Mouse (Mus musculus) heart, embryonic 15.5 days (tissue): ENCODE measurements around the gene Ptp4a2. TPM values are rescaled to one million over a fixed set of nuclear protein-coding genes. Genes with fewer than 3 reads are reported as not detected.

ENCODE experiments used
- ATAC-seq: fragments of 200-750 bp; cut with Nextera tagmentation; replicated peaks from 2 replicates; pipeline ENCODE4 v1.8.0; 2017; ENCODE audit warnings: low read depth, moderate TSS enrichment; ENCODE audit not compliant: insufficient number of reproducible peaks, insufficient read depth, low FRiP score
- H3K27ac ChIP-seq: fragments of 300-500 bp; sonication (generic); 2 replicates; pipeline ENCODE4 v1.5.1; 2015; ENCODE audit warnings: mild to moderate bottlenecking, inconsistent platforms
- H3K27me3 ChIP-seq: fragments of 300-500 bp; sonication (generic); 2 replicates; pipeline ENCODE4 v1.6.1; 2015; ENCODE audit warnings: inconsistent platforms
- H3K36me3 ChIP-seq: fragments of 300-500 bp; sonication (generic); 2 replicates; pipeline ENCODE4 v1.6.1; 2015; ENCODE audit warnings: mild to moderate bottlenecking, inconsistent platforms
- H3K4me1 ChIP-seq: fragments of 300-500 bp; sonication (generic); replicated peaks from 2 replicates; pipeline ENCODE4 v1.6.1; 2015; ENCODE audit warnings: inconsistent platforms
- H3K4me2 ChIP-seq: fragments of 300-500 bp; sonication (generic); 2 replicates; pipeline ENCODE4 v1.6.1; 2015; ENCODE audit warnings: inconsistent platforms, mild to moderate bottlenecking, moderate library complexity
- H3K4me3 ChIP-seq: fragments of 300-500 bp; sonication (generic); 2 replicates; pipeline ENCODE4 v1.5.1; 2015; ENCODE audit warnings: mild to moderate bottlenecking, inconsistent platforms
- H3K9ac ChIP-seq: fragments of 300-500 bp; sonication (generic); 2 replicates; pipeline ENCODE4 v1.6.1; 2015; ENCODE audit warnings: mild to moderate bottlenecking, inconsistent platforms
- H3K9me3 ChIP-seq: fragments of 300-500 bp; sonication (generic); replicated peaks from 2 replicates; pipeline ENCODE4 v1.6.1; 2016; ENCODE audit warnings: inconsistent platforms
- WGBS: fragments of 180-500 bp; shearing (Covaris S2); methylation state at CpG from one replicate; pipeline ENCODE4 v1.1.7; 2015; ENCODE audit warnings: mixed read lengths; 5-methylcytosine and 5-hydroxymethylcytosine counted together
- polyA plus RNA-seq: library from polyadenylated mRNA; unstranded; fragments of >200 nt; fragmentation: Nextera tagmentation; extraction: Ambion mirVana; gene quantifications from 2 replicates; pipeline ENCODE4 v1.2.1, GENCODE M21; 2015

The Ptp4a2 gene
- polyA plus RNA-seq, 1 experiment from 2014 or later, result 442 TPM

DNA sequence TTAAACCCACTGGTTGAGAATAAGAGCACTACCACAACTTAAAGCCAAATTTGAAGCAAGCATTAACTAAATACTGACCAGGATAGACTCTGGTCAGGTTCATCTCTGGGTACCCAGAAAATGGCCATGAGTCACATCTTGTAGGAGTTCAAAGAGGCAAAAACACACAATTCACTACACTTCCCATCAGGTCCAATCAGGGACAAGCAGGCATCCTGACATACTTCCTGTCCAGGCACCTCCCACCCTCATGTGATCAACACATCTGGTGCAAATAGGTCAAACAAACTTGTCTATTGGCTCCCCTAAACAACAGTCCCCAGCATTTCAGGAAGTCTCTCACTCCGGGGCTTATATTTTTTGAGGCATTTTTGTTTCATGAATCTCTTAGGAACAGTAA, 7.7 kb upstream of the Ptp4a2 start:
- no peaks in the 10 kb centered on the region for H3K9me3 ChIP-seq
- no peak overlapping the region for H3K4me2 ChIP-seq
- H3K4me3 ChIP-seq, result no peak overlapping the region
- no peak overlapping the region for H3K9ac ChIP-seq
- no peaks in the 10 kb centered on the region for H3K27me3 ChIP-seq
- no peaks in the 10 kb centered on the region for H3K36me3 ChIP-seq
- H3K4me1 ChIP-seq, result no peaks in the 10 kb centered on the region
- H3K27ac ChIP-seq, result no peak overlapping the region
- WGBS, result 71% methylated on average over 1 of the region's 1 CpGs
- no peak for ATAC-seq

- Histone ChIP-seq H3K9ac (no peak overlapping the region), H3K27me3 (no peaks in the 10 kb centered on the region), H3K4me3 (no peak overlapping the region), H3K27ac (no peak overlapping the region), H3K4me2 (no peak overlapping the region), H3K36me3 (no peaks in the 10 kb centered on the region), H3K4me1 (no peaks in the 10 kb centered on the region), H3K9me3 (no peaks in the 10 kb centered on the region)
- ATAC-seq, result no peak
- WGBS, result 82% methylated on average over 3 of the region's 3 CpGs
Observed at GRCm38 (mm10) chr4:129805059-129805458, 6.0 kb upstream of the Ptp4a2 start.

DNA sequence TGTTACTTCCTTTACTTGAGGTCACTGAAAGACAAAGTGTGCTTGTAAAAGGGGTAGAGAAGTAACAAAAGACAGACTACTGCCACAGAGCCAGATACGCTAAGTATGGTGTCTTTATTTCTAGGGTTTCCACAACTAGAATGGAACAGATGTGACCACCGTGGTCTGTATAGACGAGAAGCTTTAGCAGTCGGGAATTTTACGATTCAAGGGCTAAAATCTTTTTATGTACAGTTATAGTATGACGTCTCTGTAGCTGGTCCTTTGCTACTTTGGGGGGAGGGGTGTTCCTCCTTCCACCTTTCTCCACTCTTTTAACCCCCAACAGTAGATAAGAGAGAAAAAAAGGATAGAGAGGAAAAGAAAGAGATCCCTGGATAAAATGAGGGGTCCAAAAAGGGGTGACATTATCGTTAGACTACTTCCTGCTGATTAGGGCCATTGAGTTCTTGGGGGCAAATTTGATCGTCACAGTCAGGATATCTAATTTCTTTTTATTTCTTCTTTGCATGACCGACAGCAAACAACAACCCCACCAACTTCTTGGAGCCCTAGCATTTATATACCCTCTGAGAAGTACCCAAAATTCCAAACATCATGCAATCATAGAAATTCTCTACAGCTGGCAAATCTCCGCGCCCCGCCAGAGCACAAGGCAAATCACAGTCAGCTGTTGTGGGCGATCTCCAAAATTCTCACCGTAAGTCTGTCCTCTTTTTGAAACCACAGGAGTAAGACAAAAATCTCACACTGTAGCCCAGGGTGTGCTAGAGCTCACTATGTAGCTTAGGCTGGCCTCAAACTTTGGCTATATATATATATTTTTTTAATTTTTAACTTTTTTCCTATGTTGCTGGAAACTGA, 818 bp downstream of the Ptp4a2 start:
- Histone ChIP-seq H3K4me3 (peak overlapping the region; percentile 48), H3K4me2 (peak overlapping the region; percentile 72), H3K9ac (peak overlapping the region; percentile 58; the same call in 1 of the 2 replicates), H3K27me3 (no peaks in the 10 kb centered on the region), H3K36me3 (no peaks in the 10 kb centered on the region), H3K4me1 (peaks cover 16% of the 10 kb centered on the region), H3K27ac (peak overlapping the region; percentile 81), H3K9me3 (no peaks in the 10 kb centered on the region)
- ATAC-seq, result 0 out of 2 replicates have a peak, but pooled peaks have one; percentile 1
- WGBS, result 68% methylated on average over 14 of the region's 14 CpGs

GRCm38 (mm10) chr4:129817591-129817990, 6.6 kb downstream of the Ptp4a2 start:
- H3K27me3 ChIP-seq, result no peaks in the 10 kb centered on the region

DNA sequence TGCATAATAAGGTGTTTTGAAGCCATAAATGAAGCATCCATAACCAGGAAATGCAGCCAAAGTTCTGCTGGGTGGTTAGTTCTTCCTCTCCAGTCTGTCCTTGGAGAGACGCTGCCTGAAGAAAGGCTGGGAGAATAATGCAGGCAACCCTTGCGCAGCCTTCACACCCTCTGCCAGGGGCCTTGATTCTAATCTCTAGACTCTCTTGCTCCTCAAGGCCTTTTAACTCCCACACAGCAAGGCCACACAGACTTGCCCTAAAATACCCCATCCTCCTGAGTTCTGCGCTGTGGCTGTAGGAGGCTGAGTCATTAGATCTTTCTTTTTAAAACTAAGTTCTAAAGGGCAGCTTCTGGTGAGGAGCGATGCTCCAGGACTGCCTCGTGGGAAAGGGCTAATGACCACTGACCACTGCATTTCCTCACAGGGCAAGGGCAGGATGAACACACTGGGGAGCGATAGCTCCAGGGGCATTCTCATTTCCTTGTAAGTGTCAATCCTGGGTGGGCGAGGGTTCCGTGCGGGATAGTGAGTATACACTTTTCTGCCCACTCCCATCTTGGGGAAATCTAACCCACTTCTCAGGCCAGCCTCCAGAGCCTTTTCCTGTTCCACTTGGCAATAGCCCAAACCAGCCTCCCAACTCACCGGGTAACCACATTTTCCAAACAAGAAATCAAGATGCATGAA, 7.6 kb downstream of the Ptp4a2 start:
- 51% methylated on average over 10 of the region's 10 CpGs for WGBS
- Histone ChIP-seq H3K4me1 (peaks cover 45% of the 10 kb centered on the region), H3K9me3 (no peaks in the 10 kb centered on the region), H3K27me3 (no peaks in the 10 kb centered on the region), H3K9ac (no peak overlapping the region), H3K36me3 (no peaks in the 10 kb centered on the region), H3K4me2 (0 out of 2 replicates have a peak overlapping the region, but pooled peaks have one; percentile 75), H3K4me3 (no peak overlapping the region), H3K27ac (peak overlapping the region; percentile 97)
- no peak for ATAC-seq

More at GRCm38 (mm10) chr4:129817591-129817990, 6.6 kb downstream of the Ptp4a2 start:
- H3K9me3 ChIP-seq, result no peaks in the 10 kb centered on the region
- ATAC-seq, result no peak
- no peak overlapping the region for H3K4me3 ChIP-seq
- H3K4me2 ChIP-seq, result no peak overlapping the region
- H3K4me1 ChIP-seq, result peaks cover 34% of the 10 kb centered on the region
- WGBS, result 64% methylated on average over 6 of the region's 6 CpGs
- H3K36me3 ChIP-seq, result no peaks in the 10 kb centered on the region
- H3K27ac ChIP-seq, result peak overlapping the region; percentile 97
- H3K9ac ChIP-seq, result no peak overlapping the region

GRCm38 (mm10) chr4:129819712-129820336, 8.8 kb downstream of the Ptp4a2 start:
- 0% methylated on average over 77 of the region's 83 CpGs for WGBS
- Histone ChIP-seq H3K9ac (peak overlapping the region; percentile 98), H3K27me3 (no peaks in the 10 kb centered on the region), H3K27ac (peak overlapping the region; percentile 97), H3K9me3 (no peaks in the 10 kb centered on the region), H3K4me1 (peaks cover 55% of the 10 kb centered on the region), H3K4me3 (peak overlapping the region; percentile 98), H3K36me3 (no peaks in the 10 kb centered on the region), H3K4me2 (peak overlapping the region; percentile 75)
- ATAC-seq, result peak; percentile 97

DNA sequence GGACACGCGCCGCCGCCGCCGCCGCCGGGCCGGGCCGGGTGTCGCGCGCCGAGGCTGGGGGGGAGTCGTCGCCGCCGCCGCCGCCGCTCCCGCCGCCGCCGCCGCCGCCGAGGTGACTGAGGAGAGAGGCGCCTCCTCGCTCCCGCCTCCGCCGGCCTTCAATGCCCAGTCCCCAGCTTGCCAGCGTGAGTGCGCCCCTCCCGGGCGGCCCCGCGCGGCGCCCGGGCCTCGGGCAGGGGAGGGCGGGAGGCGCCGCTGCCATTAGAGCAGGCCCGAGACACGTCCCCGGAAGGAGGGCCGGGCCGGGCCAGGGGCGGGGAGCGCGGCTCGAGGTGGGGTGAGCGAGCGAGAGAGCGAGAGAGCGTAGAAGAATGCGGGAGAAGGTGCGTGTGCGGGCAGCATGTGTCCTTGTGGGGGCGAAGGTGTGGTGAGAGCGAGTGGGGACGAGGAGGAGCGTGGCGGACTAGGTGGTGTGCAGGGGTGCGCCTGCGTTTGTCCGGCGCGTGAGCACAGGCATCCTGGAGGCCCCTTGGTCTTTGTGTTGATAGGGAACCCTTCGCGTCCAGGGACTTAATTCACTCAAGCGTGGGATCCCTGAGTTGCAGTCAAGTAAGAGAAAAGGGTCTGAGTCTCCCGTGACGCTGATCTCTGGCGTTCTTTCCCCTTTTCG, 9.5 kb downstream of the Ptp4a2 start:
- no peaks in the 10 kb centered on the region for H3K9me3 ChIP-seq
- peak overlapping the region; percentile 97 for H3K27ac ChIP-seq
- peak; percentile 78 for ATAC-seq
- no peaks in the 10 kb centered on the region for H3K36me3 ChIP-seq
- WGBS, result under 1% methylated on average over 42 of the region's 79 CpGs
- peak overlapping the region; percentile 98 for H3K9ac ChIP-seq
- no peaks in the 10 kb centered on the region for H3K27me3 ChIP-seq
- H3K4me2 ChIP-seq, result peak overlapping the region; percentile 69
- H3K4me3 ChIP-seq, result peak overlapping the region; percentile 98
- H3K4me1 ChIP-seq, result peaks cover 59% of the 10 kb centered on the region

- peak overlapping the region; percentile 69 for H3K4me2 ChIP-seq
- H3K9me3 ChIP-seq, result no peaks in the 10 kb centered on the region
- H3K4me3 ChIP-seq, result peak overlapping the region; percentile 98
- H3K27ac ChIP-seq, result peak overlapping the region; percentile 97
- H3K4me1 ChIP-seq, result peaks cover 64% of the 10 kb centered on the region
- ATAC-seq, result no peak
- peak overlapping the region; percentile 98 for H3K9ac ChIP-seq
- no peaks in the 10 kb centered on the region for H3K36me3 ChIP-seq
- under 1% methylated on average over 16 of the region's 16 CpGs for WGBS
- no peaks in the 10 kb centered on the region for H3K27me3 ChIP-seq
Observed at GRCm38 (mm10) chr4:129821087-129821616, 10.1 kb downstream of the Ptp4a2 start.

- ATAC-seq, result no peak
- H3K27ac ChIP-seq, result peak overlapping the region; percentile 26; the same call in 1 of the 2 replicates
- peak overlapping the region; percentile 69 for H3K4me2 ChIP-seq
- H3K36me3 ChIP-seq, result no peaks in the 10 kb centered on the region
- H3K4me3 ChIP-seq, result peak overlapping the region; percentile 98
- peaks cover 75% of the 10 kb centered on the region for H3K4me1 ChIP-seq
- no peaks in the 10 kb centered on the region for H3K27me3 ChIP-seq
- WGBS, result 29% methylated on average over 3 of the region's 3 CpGs
- no peaks in the 10 kb centered on the region for H3K9me3 ChIP-seq
- peak overlapping the region; percentile 98 for H3K9ac ChIP-seq
Observed at GRCm38 (mm10) chr4:129822324-129822723, 11.3 kb downstream of the Ptp4a2 start.

DNA sequence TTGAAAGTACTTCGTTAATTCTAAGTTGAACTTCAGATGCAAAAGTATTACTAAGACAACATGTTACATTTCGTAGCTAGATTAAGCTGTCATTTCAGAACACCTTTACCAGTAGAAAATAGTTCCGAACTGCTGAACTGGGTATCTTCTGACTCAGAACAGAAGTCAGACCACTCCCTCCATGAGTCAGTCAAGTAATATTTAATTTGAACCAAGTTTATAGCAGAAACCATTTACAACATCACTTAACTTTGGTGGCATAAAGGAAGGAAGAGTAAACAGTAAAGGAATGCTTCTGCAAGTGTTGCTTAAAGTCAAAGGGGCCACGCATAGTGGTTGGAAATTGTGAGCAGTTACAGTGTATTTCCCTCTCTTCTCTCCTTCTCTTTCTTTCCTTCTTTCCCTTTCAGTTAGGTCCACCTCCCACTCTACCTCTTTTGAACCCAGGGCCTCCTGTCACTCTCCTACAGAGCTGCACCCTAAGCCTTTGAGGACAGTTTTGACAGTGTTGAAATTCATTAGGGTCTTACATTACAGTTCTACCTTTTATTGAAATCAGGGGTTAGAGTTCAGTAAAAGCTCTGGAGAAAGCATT, 12.3 kb downstream of the Ptp4a2 start:
- no peaks in the 10 kb centered on the region for H3K9me3 ChIP-seq
- no peak for ATAC-seq
- no peaks in the 10 kb centered on the region for H3K36me3 ChIP-seq
- no peaks in the 10 kb centered on the region for H3K27me3 ChIP-seq
- H3K4me1 ChIP-seq, result peaks cover 75% of the 10 kb centered on the region
- 61% methylated on average over 4 of the region's 4 CpGs for WGBS
- H3K9ac ChIP-seq, result peak overlapping the region; percentile 7; the same call in 1 of the 2 replicates
- H3K4me2 ChIP-seq, result peak overlapping the region; percentile 69; the same call in 1 of the 2 replicates
- H3K4me3 ChIP-seq, result no peak overlapping the region
- H3K27ac ChIP-seq, result peak overlapping the region; percentile 1; the same call in 1 of the 2 replicates
